Mouse (Mus musculus) layer of hippocampus, adult 18-20 months (tissue): ENCODE results near the gene Rhot1. TPM values are rescaled to one million over a fixed set of nuclear protein-coding genes. Genes with fewer than 3 reads are reported as not detected.
"Not testable (repeated sequence)": the region's sequence is repeated elsewhere in the genome, so short reads cannot be mapped to it uniquely, and the experiment has no call there.

ENCODE experiments used
- DNase-seq, 2 experiments: peaks; one replicate each; pipeline ENCODE4 v3.0.0; 2022; ENCODE audit warnings: low spot score in 2 of 2
- long read RNA-seq: library from polyadenylated mRNA; stranded (forward); transcript quantifications from one replicate; pipeline ENCODE4 v2.0.0, GENCODE M21; 2021
- total RNA-seq, 2 experiments: library from RNA; stranded (reverse); gene quantifications; 2 replicates each; pipeline ENCODE4 v1.2.3; 2021

Rhot1 gene
- 10 to 100 TPM; 62.8 to 65.6 TPM for total RNA-seq
- long read RNA-seq, full-length matches to known transcripts: 148 of 183 reads
- long read RNA-seq, partial matches to known transcripts: 7 of 183 reads
- long read RNA-seq, other reads (novel, unspliced or antisense): 28 of 183 reads

GRCm38 (mm10) chr11:80208860-80209800, at the start of gene Rhot1:
TSS of gene Rhot1 (plus strand) at chr11:80209019.
- peak; percentile 94 to 97 for DNase-seq

- no peak for DNase-seq
These were observed 47.8 kb upstream of the Rhot1 start for GRCm38 (mm10) chr11:80161041-80161440.

DNA sequence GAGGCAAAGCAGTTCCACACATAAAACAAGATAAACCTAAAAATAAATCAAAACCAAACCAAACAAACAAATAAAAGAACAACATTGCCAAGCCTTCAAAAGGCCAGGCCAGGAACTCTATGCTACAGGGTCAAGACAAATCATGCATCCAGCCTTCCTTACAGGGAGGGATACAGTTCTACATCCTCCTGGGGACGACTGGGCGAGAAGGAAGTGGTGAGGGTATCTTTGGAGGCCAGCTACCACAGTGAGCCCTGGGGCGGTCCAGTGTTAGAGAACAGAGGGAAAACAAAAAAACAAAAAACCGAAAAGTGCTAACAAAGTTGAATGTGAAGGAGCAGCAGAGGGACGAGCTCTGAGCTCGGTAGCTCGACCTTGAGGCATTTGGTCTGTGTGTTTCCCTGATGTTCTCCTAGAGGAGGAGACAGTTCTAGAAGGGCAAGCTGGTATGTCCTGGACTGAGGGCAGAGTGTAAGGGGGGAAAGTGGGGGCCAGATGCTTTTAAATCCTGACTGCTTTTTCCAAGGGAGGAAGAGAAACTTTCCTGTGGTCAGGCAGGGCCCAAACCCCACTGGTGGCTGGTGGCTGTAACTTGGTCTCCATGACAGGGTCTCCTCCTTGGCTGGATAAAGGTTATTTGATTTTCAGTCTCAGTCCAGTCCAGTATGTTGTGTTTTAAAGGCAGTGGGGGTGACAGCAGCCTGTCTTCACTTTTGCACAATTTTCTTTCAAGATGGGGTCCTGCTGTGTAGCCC, 45.3 kb upstream of the Rhot1 start:
- no peak for DNase-seq

GRCm38 (mm10) chr11:80164224-80164623, 44.6 kb upstream of the Rhot1 start:
- DNase-seq: no peak

DNA sequence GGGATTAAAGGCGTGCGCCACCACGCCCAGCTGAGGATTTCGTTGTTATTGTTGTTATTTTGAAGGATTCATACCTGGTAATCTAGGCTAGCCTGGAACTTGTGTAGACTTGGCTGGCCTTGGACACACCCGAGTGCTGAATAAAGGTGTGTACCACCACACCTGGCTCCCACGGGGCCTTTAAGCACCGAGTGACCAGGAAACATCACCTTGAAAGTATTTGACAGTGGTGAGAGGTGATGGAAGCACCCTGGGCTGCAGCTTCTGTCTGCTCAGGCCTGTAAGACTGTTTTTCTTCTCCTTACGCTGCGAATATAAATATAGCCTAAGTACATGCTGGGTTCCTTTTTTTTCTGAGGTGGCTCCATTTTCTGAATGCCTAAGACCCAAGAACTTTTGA, 40.7 kb upstream of the Rhot1 start:
- no peak for DNase-seq

DNA sequence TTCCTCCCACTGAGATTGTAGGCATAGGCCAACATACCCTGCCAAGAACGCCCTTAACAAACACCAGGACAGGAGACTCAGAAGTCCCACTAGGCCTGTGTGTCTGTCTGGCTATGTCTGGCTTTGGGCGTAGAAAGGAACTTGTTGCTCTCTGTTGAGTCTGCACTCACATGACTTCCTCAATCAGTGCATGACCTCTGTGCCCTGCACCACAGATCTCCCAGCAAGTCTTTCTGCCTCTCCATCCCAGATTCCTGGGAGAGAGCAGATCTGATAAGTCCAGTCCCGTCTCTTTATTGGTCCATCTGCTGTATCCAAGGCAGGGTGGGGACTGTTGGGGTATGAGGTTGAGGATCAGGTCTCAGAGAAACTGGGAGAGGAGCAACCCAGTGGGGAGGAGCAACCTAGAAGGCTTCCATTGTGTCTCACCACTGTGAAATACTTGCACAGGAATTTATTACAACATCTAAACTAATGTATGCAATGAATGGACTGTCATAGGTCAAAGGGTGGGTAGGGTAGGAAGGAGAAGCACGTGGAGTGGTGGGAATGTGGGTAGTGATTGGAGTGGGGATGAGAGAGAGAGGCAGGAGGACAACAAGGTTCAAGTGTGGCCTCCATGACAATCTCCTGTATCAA, 40.1 kb upstream of the Rhot1 start:
- DNase-seq: no peak

DNA sequence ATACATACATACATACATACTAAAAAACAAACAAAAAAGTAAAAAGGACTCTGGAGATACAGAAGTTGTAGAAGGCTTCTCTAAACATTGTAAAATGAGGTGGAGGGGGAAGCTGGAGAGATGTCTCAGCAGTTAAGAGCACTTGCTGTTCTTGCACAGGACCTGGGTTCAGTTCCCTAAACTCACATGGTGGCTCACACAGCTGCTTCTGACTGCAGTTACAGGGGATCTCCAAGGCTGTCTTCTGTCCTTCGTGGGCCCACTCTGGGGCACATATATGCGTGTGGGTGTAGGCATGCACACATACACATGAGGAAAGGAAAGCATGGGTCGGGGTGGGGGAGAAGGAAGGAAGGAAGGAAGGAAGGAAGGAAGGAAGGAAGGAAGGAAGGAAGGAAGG, 39.2 kb upstream of the Rhot1 start:
- DNase-seq: no peak

DNA sequence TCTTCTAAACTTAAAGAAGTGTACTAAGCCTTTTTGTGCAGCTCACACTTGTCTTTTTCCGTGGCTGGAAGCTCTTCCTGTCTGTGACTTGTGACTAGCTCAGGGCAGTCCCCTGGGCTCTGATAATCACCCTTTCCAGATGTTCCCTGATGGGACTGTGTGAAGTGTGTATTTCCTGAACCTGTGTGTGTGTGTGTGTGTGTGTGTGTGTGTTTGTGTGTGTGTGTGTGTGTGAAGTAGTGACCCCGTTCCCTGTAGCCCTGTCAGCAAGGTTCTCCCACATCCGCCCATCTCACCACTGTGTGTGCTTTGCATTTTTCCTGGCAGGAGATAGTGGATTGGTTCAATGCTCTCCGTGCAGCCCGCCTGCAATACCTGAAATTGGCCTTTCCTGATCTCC, 38.5 kb upstream of the Rhot1 start:
- DNase-seq: no peak

- no peak for DNase-seq
These were observed 36.9 kb upstream of the Rhot1 start for GRCm38 (mm10) chr11:80171884-80172283.

DNA sequence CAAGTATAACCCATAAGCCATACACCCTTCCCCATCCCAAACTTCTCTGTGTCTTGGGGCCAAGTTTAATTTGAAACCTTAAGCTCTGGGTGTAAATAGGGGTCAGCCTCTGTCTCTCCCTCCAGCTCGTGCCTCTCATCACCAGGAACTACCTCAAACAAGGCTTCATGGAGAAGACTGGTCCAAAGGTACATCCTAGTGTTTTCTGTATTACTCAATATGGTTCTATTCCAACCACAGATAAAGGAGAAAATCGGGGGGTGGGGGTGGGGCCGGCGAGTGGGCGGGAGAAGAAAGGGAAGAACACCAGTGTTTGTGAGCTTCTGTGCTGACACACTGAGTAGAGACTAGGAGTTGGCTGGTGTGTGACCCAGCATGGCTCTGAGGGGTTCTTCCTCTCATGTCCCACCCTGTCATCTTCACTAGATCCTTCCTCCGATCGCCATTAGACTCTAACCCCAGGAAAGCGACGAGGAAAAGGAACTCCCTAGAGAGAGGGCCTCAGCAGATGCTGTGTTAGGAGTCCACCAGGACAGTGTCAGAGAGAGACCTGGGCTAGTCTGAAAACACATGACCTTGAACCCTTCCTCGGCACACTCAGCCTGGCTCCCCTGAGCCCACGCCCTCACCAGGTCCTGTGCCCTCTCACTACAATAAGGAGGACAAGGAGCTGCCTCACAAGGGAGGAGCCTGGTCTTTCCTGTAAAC, 34.7 kb upstream of the Rhot1 start:
- DNase-seq: no peak

DNA sequence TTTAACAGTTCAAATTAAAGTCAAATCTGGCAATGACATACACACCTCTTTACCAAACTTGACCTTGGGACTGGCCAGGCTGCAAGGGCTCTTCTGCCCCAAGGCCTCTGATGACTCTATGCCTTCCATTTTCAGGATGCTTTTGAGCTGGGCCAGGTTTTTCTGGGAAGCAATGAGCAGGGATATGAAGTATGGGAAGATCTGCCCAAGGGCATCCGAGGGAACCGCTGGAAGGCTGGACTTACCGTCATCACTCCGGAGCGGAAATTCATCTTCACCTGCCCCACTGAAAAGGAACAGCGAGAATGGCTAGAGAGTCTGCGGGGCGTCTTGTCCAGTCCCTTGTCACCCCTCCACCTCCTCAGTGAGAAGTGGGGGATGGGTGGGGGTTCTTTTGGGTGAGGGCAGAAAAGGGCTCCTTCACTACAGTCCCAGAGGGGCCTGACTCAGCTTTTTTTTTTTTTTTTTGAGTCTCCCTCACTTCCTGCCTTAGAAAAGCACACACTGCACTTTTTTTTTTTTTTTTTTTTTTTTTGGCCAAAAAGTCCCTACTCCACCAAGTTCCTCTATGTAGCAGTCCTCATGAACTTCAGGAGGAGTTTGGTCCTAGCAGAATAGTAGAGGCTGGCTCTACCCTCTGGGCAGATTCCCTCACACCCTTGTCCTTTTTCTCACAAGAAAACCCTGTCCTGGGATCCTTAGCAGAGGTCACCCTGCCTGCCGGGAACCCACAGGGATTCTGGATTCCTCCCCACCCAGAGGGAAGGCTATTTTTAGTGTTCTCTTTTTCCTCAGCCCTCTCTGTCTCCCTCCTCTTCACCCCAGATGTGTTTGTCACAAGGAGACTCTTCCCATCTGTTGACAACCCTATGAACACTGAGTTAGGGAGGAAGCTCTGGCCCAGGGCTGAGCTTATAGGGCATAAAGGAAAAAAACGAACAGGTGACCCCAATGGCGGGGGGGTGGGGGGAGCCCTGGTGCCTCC, 31.6 kb upstream of the Rhot1 start:
- no peak for DNase-seq

GRCm38 (mm10) chr11:80178316-80178715, 30.5 kb upstream of the Rhot1 start:
- DNase-seq: no peak

GRCm38 (mm10) chr11:80181021-80181749, 27.6 kb upstream of the Rhot1 start:
- no peak for DNase-seq

DNA sequence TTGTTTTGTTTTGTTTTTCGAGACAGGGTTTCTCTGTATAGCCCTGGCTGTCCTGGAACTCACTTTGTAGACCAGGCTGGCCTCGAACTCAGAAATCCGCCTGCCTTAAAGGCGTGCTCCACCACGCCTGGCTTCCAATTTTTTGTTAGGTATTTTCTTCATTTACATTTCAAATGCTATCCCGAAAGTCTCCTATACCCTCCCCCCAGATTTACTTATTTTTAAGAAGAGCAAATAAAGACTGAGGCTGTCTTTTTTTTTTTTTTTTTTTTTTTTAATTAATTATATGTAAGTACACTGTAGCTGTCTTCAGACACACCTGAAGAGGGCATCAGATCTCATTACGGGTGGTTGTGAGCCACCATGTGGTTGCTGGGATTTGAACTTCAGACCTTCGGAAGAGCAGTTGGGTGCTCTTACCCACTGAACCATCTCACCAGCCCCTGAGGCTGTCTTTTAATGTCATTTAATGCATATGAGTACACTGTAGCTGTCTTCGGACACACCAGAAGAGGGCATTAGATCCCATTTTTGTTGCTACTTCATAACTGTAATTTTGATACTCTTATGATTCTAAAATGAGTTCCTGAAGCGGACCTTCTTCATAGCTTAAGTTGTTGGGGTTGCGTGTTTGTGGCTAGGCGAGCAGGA, 25.6 kb upstream of the Rhot1 start:
- DNase-seq: not testable (repeated sequence)

- DNase-seq: peak; percentile 70 to 79
These were observed 25.0 kb upstream of the Rhot1 start, which contains the start of gene Rnf135 for GRCm38 (mm10) chr11:80183705-80184255. TSS of gene Rnf135 (plus strand) at chr11:80183851.

DNA sequence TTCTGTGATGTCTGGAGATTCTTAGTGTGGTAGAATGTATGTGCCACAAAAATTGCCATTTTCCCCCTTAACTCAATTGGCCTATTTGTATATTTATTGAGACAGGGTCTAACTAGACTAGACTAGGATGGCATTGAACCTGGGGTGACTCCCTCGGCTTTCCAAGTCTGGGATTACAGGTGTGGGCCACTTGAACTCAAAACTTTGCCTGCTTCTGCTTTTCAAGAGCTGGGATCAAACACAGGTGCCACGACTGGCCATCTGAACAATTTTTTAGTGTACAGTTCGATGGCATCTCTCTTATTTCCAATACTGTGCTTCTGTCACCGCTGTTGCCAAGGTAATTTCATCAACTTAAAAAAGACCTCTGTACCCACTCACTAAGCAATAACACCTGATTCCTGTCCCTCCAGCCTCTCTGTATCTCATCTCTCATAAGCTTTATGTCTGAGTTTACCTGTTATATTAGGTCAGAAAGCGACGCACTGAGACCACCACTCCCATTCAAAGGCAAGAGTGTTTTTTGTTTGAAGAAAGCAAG, 24.2 kb upstream of the Rhot1 start:
- no peak for DNase-seq

- not testable (repeated sequence) for DNase-seq
These were observed 23.3 kb upstream of the Rhot1 start for GRCm38 (mm10) chr11:80185441-80185976.
